Mouse (Mus musculus) v-Abl transformed pro-B cells (cell line): ENCODE measurements around the gene Tbc1d1.

Source experiments
- in situ Hi-C, 2 experiments: fragments of 400-800 bp; cut with MboI; formaldehyde crosslinking; loops; one replicate each; pipeline ENCODE4 v1.15.1; 2025; ENCODE audit not compliant: unreplicated experiment in 2 of 2

Tbc1d1 gene

DNA sequence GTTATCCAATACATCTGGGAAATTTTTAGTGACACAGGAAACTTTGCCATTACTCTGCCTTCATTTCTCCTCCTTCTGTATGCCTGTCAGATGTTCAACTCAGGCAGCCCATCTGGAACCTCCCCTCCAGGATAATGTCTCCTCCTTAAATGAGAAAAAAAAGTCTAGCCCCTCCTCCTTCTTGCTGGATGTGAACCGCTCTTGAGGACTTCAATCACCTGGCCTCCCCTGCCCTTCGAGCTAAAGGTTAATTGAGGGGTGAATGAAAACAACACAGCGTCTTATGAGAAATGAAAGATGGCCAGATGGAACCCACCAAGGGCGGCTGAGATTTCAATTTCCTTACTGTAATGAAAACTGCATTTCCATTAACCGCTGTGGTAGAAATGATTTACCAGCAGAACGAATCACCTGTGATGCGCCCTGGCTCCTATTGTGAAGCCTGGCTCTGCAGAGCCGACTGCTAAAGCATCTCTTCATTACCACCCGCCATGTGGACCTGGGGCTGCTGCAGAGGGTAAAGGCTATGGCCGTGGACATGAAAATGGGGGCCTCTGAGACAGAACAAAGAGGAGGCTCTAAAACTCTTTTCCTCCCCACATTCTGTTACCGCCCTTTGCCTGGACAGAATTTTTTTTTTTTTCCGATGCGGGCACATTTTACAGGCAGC lies 216.3 kb downstream of the Tbc1d1 start:
- in situ Hi-C loops, result no loop called here

DNA sequence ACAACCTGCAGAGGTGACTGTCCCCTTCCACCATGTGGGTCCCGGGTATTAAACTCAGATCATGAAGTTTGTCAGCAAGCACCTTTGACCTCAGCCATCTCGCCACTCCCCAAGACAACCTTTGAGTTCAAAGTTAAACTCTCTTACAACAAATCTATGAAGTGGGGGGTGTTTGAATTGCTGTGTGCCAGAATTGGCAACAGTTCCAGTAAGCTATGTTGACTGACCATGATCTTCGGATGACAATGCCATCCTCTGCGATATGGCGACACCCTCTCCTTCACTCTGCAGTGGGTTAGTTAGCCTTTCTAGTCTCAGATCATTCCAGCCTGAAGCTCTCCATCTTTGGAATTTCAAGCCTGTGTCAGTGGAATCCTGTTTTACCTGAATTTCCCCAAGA lies 217.6 kb downstream of the Tbc1d1 start:
- in situ Hi-C loops, result no loop called here

GRCm38 (mm10) chr5:64375851-64376250 lies 219.7 kb downstream of the Tbc1d1 start:
- in situ Hi-C loops, result no loop called here

DNA sequence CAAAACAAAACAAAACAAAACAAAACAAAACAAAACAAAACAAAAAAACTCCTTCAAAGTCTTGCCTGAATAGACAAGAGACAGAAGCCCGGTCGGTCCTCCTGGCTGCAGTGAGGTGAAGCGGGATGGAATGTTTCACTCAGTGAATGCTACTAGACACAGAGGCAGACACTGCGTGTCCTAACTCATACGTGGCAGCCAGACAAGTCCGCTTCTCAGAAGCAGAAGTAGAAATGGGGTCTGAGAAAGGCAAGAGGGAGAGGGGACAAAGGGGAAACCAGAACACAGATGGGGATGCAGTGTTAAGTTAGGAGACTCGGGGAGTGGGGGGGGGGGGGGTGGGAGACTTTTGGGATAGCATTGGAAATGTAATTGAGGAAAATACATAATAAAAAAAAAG lies 220.4 kb downstream of the Tbc1d1 start:
- in situ Hi-C loops, result no loop called here

- in situ Hi-C loops, result no loop called here
Measured at GRCm38 (mm10) chr5:64377705-64378104, 221.6 kb downstream of the Tbc1d1 start.

GRCm38 (mm10) chr5:64378591-64379275 lies 222.6 kb downstream of the Tbc1d1 start:
- in situ Hi-C loops, result no loop called here

DNA sequence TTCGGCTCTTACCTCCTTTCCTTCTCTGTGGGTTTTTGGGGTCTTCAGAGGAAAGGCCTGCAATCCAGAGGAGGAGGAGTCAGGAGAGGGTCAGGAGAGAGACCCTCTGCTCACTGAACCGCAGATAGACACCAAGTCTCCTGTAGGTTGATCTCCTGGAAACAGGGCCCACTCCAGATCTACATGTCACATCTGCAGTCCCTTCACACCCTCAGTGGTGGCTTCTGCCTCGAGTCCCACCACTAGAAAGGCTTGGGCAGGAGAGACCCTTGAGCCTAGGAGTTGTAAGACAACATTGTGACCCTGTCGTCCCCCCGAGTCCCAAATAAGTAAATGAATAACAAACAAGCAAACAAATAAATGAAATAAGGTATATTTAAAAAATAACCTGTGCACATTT lies 223.7 kb downstream of the Tbc1d1 start:
- in situ Hi-C loops, result loop anchor here (5.0 to 10.0 kb wide), 6 partner anchors 88 to 575 kb away; no protein-coding TSS in a partner anchor

DNA sequence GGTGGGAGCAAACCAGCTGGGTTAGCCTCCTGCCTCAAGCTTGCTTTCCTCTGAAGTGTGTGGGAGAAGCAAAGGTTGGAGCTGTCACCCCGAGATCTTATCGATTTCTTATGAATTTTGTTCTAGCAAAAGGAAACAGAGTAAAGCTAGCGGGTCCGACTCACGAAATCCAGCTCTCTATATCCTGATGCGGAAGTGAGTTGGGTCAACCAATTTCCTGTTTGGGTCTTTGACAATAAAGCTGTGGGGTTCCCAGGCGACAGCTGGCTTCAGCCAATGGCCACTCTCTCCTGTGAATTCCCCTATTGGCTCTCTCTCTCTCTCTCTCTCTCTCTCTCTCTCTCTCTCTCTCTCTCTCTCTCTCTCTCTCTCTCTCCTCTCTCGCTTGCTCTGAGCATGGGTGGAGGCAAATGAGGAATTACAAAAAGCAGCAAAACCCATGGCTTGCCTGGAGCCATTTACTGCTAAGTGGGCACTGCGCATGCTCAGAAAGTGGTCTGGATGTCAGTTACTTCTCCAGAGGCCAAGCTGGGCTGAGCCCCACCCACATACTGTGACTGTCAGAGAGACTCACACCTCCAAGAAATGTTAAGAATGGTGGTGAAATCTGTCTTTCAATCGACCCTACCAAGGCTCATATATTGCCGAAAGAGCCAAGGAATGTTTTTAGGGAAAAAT lies 224.7 kb downstream of the Tbc1d1 start:
- in situ Hi-C loops, result loop anchor here (5.0 to 10.0 kb wide), 6 partner anchors 89 to 574 kb away; no protein-coding TSS in a partner anchor

GRCm38 (mm10) chr5:64381538-64381937 lies 225.4 kb downstream of the Tbc1d1 start:
- in situ Hi-C loops, result loop anchor here (5.0 to 10.0 kb wide), 6 partner anchors 89 to 573 kb away; no protein-coding TSS in a partner anchor

DNA sequence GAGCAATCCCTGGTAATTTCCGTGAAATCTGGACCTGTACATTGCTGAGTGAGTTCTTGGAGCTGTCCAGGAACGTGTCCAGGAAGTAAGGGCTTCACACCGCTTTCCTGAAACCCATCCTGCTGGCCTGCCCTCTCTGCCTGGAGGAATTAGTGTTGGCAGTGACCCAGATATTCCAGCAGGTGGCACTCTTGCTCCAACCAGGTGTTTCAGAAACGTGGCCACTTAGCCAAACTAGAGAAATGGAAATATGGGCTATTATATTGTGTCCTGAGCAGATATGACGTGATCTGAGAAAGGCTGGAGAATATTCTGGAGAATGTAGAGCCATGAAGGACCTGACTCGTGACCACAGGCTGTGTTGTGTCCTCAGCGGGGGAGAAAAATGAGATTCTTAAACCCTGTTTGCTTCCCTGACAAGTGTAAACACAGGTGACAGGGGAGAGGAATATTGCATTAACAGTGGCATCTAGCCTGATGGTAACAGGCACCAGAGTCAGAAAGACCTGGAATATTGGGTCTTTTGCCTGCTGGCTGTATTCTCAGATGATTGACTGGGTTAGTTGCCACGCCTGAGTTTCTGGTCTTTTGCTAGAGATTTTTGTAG lies 226.4 kb downstream of the Tbc1d1 start:
- in situ Hi-C loops, result loop anchor here (5.0 to 10.0 kb wide), 6 partner anchors 90 to 572 kb away; no protein-coding TSS in a partner anchor

DNA sequence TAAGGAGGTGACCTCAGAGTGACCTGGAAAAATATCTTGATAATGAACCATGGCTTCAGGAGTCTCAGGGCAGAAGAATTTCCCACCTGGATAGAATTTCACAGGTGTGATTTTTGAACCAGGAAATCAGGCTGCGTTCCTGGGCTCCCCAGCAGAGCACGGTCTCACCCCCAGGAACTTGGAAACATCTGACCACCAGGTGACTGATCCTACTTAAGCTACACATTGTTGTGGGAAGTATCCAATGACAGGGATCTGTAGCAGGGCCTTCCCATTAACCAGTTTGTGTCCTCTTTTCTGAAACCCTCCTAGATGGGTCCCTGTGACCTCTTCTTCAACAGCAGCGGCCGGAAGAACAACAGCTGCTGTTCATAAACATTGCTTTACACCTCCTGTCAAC lies 227.1 kb downstream of the Tbc1d1 start:
- in situ Hi-C loops, result loop anchor here (5.0 to 10.0 kb wide), 6 partner anchors 91 to 572 kb away; no protein-coding TSS in a partner anchor

DNA sequence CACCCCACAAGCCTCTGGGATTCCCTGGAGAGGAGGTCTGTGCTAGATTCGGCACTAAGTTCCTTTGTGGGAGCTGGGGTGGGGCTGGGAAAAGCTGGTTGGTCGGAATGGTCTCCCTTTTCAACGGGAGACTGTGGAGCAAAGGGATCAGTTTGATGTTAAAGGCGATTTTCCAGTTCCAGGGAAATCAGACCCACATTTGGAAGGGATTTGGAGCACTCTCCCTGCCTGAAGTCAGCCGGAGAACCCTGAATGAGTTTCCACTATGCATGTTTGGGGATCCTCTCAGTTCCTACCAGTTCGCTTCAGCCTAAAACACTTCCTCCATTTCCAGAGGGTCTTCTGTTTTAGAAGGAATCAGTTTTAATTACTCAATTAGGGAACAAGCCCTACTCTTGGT lies 228.4 kb downstream of the Tbc1d1 start:
- in situ Hi-C loops, result loop anchor here (5.0 to 10.0 kb wide), 6 partner anchors 92 to 570 kb away; no protein-coding TSS in a partner anchor

DNA sequence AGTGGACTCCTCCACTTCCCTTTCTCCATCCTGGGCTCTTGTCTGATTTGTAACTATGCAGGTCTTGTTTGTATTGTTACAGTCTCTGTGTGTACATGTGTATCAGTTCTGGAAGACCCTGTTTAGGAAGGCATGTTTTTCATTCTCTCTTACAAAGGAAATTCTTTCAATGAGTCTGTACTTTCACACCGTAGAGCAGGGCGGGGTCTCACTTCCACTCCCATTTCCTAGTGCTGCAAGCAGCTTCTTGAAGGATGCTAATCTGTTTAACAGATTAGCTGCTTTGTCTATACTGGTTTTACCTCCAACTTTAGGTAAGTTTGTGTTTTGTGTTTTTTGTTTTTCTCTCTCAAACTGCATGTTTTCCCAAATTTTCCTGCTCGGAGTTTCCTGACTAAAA lies 230.9 kb downstream of the Tbc1d1 start:
- in situ Hi-C loops, result loop anchor here (5.0 to 10.0 kb wide), 2 partner anchors 100 to 568 kb away; no protein-coding TSS in a partner anchor

DNA sequence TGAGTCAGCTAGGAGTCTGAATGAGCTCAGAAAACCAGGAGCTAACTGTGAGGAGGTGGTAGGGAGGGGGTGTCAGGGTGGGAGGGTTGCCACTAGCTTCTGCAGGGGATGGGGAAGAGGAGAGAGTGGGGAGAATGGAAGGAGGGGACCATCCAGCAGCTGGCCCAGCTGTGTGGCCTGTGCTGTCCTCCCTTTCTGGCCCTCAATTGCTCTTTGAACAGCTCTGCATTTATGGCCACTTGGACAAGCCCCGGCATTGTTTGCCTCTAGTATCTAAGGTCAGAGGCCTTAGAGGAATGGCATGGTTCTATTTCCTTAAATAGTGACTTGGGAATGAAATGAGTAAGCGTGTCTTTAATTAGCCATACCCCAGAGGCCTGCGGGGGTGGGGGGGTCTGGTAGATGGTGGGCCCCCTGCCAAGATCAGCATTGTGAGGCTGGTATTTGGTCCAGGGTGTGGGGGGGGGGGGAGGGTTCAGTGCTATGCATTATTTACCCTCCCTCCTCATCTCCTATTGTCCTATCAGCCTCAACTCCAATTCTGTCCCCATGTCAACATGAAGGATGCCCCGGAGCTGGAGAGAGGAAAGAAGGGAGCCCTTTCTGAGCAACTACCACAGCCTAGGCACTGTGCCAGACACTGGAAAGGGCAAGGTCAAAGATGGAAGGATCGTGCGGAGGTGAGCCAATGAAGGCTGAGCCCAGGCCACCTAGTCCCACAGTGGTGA lies 233.3 kb downstream of the Tbc1d1 start:
- in situ Hi-C loops, result loop anchor here (5.0 to 10.0 kb wide), 2 partner anchors 98 to 565 kb away; no protein-coding TSS in a partner anchor

DNA sequence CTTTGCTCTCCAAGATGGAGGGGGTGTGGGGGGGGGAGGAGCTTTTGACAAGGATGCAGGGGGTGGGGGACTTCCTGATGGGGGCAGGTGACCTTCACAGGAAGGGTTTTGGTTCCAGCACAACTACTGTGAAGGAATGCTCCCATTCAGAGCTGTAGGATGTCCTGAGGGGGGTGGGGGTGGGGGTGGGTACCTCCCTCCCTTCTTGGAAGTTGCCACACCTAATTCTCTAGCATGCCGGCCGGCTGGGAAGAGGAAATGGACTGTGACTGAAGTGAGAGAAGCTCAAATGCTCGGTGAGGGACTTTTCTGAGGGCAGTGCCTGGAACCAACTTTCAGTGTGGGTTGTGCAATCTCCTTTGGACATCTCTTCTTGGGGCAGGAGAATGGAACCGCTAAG lies 235.2 kb downstream of the Tbc1d1 start:
- in situ Hi-C loops, result no loop called here

GRCm38 (mm10) chr5:64392426-64393020 lies 236.4 kb downstream of the Tbc1d1 start:
- in situ Hi-C loops, result no loop called here

GRCm38 (mm10) chr5:64393530-64393929 lies 237.4 kb downstream of the Tbc1d1 start:
- in situ Hi-C loops, result no loop called here

GRCm38 (mm10) chr5:64398155-64398554 lies 242.1 kb downstream of the Tbc1d1 start:
- in situ Hi-C loops, result no loop called here

- in situ Hi-C loops, result no loop called here
Measured at GRCm38 (mm10) chr5:64400742-64401141, 244.6 kb downstream of the Tbc1d1 start.
